Comparison of ENCODE assay signal across 8 mouse cellular contexts in the genomic region with DNA sequence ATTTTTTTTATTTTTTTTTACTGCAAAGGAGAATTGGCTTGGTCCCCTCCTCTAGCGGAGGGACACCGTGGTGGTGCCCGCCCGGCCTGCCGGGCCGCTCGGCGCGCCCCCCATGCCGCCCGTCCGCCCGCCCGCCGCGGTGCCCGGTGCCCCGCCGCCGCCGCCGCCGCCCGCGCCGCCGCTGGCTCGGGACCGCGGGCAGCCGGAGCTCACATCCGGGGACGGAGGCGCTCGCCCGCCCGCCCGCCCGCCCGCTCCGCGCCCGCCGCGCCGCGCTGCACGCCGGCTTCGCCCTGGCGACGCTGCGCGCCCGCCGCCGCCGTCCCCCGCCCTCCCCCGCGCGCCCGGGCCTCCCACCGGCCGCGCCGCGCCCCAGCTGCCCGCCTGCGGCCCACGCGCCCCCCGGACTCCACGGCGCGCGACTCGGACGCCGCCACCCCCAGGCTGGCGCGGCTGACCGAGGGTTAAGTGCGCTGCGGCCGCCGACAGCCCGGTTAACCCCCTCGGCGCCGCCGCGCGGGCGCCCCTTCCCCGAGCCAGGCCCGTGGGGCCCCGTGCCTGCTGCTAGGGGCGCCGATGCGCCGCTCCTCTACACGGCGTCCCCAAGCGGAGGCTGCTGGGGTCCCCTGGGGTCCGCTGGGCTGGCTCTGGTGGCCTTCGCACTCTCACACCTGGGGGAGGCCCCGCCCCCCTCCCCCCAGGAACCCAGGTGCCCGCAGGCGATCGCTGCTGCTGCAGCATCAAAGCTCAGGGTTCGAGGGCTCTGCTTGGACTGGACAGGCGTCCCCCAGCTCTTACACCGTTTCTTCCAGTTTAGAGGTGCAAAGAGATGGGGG.
DNase-seq lines count a peak whose midpoint lies in the region; ATAC-seq and TF ChIP-seq lines count a peak whose summit lies in the region.

No protein-coding gene starts in this region.

- no peak for ATAC-seq in embryonic facial prominence, embryonic 12.5 days (ENCODE audit: insufficient number of reproducible peaks, insufficient read depth, low FRiP score, low TSS enrichment)
- peak; percentile 56 for ATAC-seq in hindbrain, embryonic 14.5 days (ENCODE audit: low FRiP score)

- TF ChIP-seq POLR2A in brain, embryonic 14.5 days (IDR thresholded peaks at IDR 0.05; ENCODE audit: borderline replicate concordance, extremely low read depth, insufficient read depth, insufficient read length, poor library complexity, severe bottlenecking): 0 out of 2 replicates have a peak, but pooled peaks have one; percentile 21

- H3K27me3 ChIP-seq in embryonic facial prominence, embryonic 12.5 days: peaks cover 16% of the 10 kb centered on the region
- H3K27me3 ChIP-seq in hindbrain, embryonic 14.5 days (ENCODE audit: control insufficient read depth, insufficient read depth, low read length): no peaks in the 10 kb centered on the region
- H3K27me3 ChIP-seq in splenic B cell, adult 2 months (ENCODE audit: control insufficient read depth, insufficient read depth, low read length, poor library complexity, severe bottlenecking): 0 out of 2 replicates have a peak, but pooled peaks cover 1% of the 10 kb centered on the region

- H3K4me2 ChIP-seq in embryonic facial prominence, embryonic 12.5 days (replicated peaks): peak overlapping the region; percentile 85
- peak overlapping the region; percentile 88 for H3K4me2 ChIP-seq in hindbrain, embryonic 14.5 days (replicated peaks)

- peak; percentile 54 to 65 for DNase-seq in right cerebral cortex, postnatal 10 days (ENCODE audit: low spot score in 2 of 2)
- DNase-seq in right cerebral cortex, postnatal 36 days (ENCODE audit: low spot score in 2 of 2): no peak
- DNase-seq in brain, embryonic 14.5 days (ENCODE audit: low read depth): peak; percentile 57
- DNase-seq in hindbrain, embryonic 14.5 days (ENCODE audit: low spot score): peak; percentile 57
- DNase-seq in lung, postnatal 10 days: peak; percentile 38
- DNase-seq in splenic B cell, adult 2 months (ENCODE audit: low read depth, low spot score): peak; percentile 34
- no peak for DNase-seq in frontal cortex, postnatal 14 days (ENCODE audit: low spot score in 2 of 2)

- H3K4me3 ChIP-seq in embryonic facial prominence, embryonic 12.5 days: peak overlapping the region; percentile 61
- peak overlapping the region; percentile 57 for H3K4me3 ChIP-seq in hindbrain, embryonic 14.5 days (replicated peaks; ENCODE audit: low read length)

- peak overlapping the region; percentile 76 for H3K9ac ChIP-seq in embryonic facial prominence, embryonic 12.5 days
- peak overlapping the region; percentile 72 for H3K9ac ChIP-seq in hindbrain, embryonic 14.5 days

- H3K27ac ChIP-seq in embryonic facial prominence, embryonic 12.5 days: peak overlapping the region; percentile 60
- H3K27ac ChIP-seq in hindbrain, embryonic 14.5 days: peak overlapping the region; percentile 84

- no peaks in the 10 kb centered on the region for H3K9me3 ChIP-seq in embryonic facial prominence, embryonic 12.5 days
- H3K9me3 ChIP-seq in hindbrain, embryonic 14.5 days (ENCODE audit: control insufficient read depth, low read length): no peaks in the 10 kb centered on the region

- under 1% methylated on average over 66 of the region's 114 CpGs for WGBS in embryonic facial prominence, embryonic 12.5 days
- 2% methylated on average over 64 of the region's 114 CpGs for WGBS in hindbrain, embryonic 14.5 days

- no peak for TF ChIP-seq CTCF in brain, embryonic 14.5 days (IDR thresholded peaks at IDR 0.05; ENCODE audit: borderline replicate concordance, extremely low read depth, insufficient read depth, insufficient read length)

- no peaks in the 10 kb centered on the region for H3K36me3 ChIP-seq in embryonic facial prominence, embryonic 12.5 days
- H3K36me3 ChIP-seq in hindbrain, embryonic 14.5 days (replicated peaks; ENCODE audit: control insufficient read depth, insufficient read depth): no peaks in the 10 kb centered on the region; the same call in 1 of the 2 replicates
- H3K36me3 ChIP-seq in splenic B cell, adult 2 months (ENCODE audit: control insufficient read depth, insufficient read depth, low read length, poor library complexity, severe bottlenecking): no peaks in the 10 kb centered on the region

- H3K4me1 ChIP-seq in embryonic facial prominence, embryonic 12.5 days: peaks cover 20% of the 10 kb centered on the region; the same call in 1 of the 2 replicates
- H3K4me1 ChIP-seq in hindbrain, embryonic 14.5 days (replicated peaks; ENCODE audit: control insufficient read depth, insufficient read depth, low read length): peaks cover 9% of the 10 kb centered on the region; the same call in 1 of the 2 replicates

Comparison
In these comparisons a context has a peak if more than half of its experiments do, and no peak if none do; other contexts are left out.
1. DNase-seq: peak in right cerebral cortex, postnatal 10 days (2 of 2), brain, embryonic 14.5 days (single experiment), hindbrain, embryonic 14.5 days (single experiment), lung, postnatal 10 days (single experiment) and splenic B cell, adult 2 months (single experiment); none in right cerebral cortex, postnatal 36 days (0 of 2) and frontal cortex, postnatal 14 days (0 of 2).